Mouse (Mus musculus): ENCODE data around the gene Prl7c1. TPM values are rescaled to one million over a fixed set of nuclear protein-coding genes. Genes with fewer than 3 reads are reported as not detected.

Prl7c1 gene
- polyA plus RNA-seq (2014; fragmentation: Illumina TruSeq; extraction: RNeasy Lipid Tissue Mini Kit (QIAGEN cat#74804)): not detected

GRCm38 (mm10) chr13:27780704-27781103 lies at the start of gene Prl7c1:
TSS of gene Prl7c1 (minus strand) at chr13:27780804.

GRCm38 (mm10) chr13:27801354-27801753 lies 20.8 kb upstream of the Prl7c1 start, which contains the start of gene Prl2a1:
TSS of gene Prl2a1 (plus strand) at chr13:27801654.

Other genes starting within 250 kb of the Prl7c1 start
- not detected for gene Prl8a9, start 216.2 kb downstream of the Prl7c1 start, polyA plus RNA-seq (2014; fragmentation: Illumina TruSeq; extraction: RNeasy Lipid Tissue Mini Kit (QIAGEN cat#74804))
- not detected for gene Prl8a1, start 198.6 kb downstream of the Prl7c1 start, polyA plus RNA-seq (2014; fragmentation: Illumina TruSeq; extraction: RNeasy Lipid Tissue Mini Kit (QIAGEN cat#74804))
- gene Prl7b1, start 170.2 kb downstream of the Prl7c1 start, polyA plus RNA-seq (2014; fragmentation: Illumina TruSeq; extraction: RNeasy Lipid Tissue Mini Kit (QIAGEN cat#74804)): not detected
- not detected for gene Prl7a1, start 138.3 kb downstream of the Prl7c1 start, polyA plus RNA-seq (2014; fragmentation: Illumina TruSeq; extraction: RNeasy Lipid Tissue Mini Kit (QIAGEN cat#74804))
- not detected for gene Prl7a2, start 112.8 kb downstream of the Prl7c1 start, polyA plus RNA-seq (2014; fragmentation: Illumina TruSeq; extraction: RNeasy Lipid Tissue Mini Kit (QIAGEN cat#74804))
- not detected for gene Prl7d1, start 64.1 kb downstream of the Prl7c1 start, polyA plus RNA-seq (2014; fragmentation: Illumina TruSeq; extraction: RNeasy Lipid Tissue Mini Kit (QIAGEN cat#74804))
- not detected for gene Prl2a1, start 20.9 kb upstream of the Prl7c1 start, polyA plus RNA-seq (2014; fragmentation: Illumina TruSeq; extraction: RNeasy Lipid Tissue Mini Kit (QIAGEN cat#74804))
- gene Prl2c1, start 68.5 kb upstream of the Prl7c1 start, polyA plus RNA-seq (2014; fragmentation: Illumina TruSeq; extraction: RNeasy Lipid Tissue Mini Kit (QIAGEN cat#74804)): not detected
- gene Prl4a1, start 235.4 kb upstream of the Prl7c1 start, polyA plus RNA-seq (2014; fragmentation: Illumina TruSeq; extraction: RNeasy Lipid Tissue Mini Kit (QIAGEN cat#74804)): not detected

All from ovary, adult 10 weeks (tissue).